Mouse (Mus musculus) testis, postnatal 14 days (tissue): ENCODE results near the gene Brms1.

ENCODE experiments used
- DNase-seq: peaks from one replicate; pipeline ENCODE4 v3.0.0; 2021; ENCODE audit warnings: low spot score

Brms1 gene

DNA sequence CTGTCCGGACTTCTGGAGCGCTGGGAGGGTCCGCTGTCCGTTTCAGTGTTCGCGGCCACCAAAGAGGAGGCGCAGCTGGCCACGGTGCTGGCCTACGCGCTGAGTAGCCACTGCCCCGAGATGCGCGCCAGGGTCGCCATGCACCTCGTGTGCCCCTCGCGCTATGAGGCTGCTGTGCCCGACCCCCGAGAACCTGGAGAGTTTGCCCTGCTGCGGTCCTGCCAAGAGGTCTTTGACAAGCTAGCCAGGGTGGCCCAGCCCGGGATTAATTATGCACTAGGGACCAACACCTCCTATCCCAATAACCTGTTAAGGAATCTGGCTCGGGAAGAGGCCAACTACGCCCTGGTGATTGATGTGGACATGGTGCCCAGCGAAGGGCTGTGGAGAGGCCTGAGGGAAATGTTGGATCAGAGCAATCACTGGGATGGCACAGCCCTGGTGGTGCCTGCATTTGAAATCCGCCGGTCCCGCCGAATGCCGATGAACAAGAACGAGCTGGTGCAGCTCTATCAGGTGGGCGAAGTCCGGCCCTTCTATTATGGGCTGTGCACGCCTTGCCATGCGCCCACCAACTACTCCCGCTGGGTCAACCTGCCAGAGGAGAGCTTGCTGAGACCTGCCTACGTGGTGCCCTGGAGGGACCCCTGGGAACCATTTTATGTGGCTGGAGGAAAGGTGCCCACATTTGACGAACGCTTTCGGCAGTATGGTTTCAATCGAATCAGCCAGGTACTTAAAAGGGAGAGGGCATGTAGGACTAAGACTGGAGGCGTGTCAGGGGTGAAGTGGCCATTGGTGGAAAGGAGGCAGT is 1.6 kb upstream of the Brms1 start:
- DNase-seq = no peak

- no peak for DNase-seq
These were observed 434 bp downstream of the Brms1 start for GRCm38 (mm10) chr19:5041588-5041987.

GRCm38 (mm10) chr19:5045531-5045930 is 4.4 kb downstream of the Brms1 start:
- DNase-seq = no peak

DNA sequence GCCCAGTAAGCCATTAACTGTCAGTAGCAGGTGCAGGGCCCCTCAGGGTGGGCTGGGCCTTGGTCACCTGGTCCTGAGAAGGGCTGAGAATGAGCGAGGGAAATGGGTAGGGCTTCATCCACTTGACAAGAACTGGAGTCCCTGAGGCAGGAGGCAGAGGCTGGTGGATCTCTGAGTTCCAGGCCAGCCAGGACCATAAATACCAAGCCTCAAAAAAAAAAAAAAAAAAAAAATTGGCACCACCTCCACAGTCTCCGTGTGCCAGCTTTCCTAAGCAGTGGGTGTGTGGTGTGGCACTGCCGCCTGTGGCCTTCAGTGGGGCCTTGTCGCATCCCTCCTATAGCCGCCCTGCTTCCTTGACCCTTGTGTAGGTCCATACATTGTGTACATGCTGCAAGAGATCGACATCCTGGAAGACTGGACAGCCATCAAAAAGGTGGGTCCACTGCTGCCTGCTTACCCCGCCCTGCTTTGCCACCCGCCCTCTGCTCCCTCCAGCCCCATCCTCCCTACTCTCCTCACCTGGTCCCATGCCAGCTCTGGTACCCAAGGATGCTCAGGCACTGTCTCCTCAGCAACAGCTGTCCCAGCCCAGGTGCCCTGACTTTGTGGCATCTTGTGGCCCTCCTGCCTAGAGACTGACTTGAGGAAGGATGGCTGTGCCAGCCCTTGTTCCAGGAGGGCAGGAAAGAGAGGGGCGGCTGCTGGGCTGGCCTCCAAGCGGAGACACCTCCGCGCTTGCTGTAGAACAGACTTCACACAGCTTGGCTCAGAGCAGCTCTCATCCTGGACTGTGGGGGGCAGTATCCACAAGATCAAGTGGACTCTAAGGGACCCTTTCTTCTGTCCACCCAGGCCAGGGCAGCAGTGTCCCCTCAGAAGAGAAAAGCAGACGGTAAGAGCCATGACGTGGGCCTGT is 7.2 kb downstream of the Brms1 start:
- DNase-seq = no peak

GRCm38 (mm10) chr19:5049325-5049724 is 8.2 kb downstream of the Brms1 start:
- no peak for DNase-seq

- DNase-seq = no peak
These were observed 9.1 kb downstream of the Brms1 start, which contains the start of gene Rin1 for GRCm38 (mm10) chr19:5050047-5050905. TSS of gene Rin1 (plus strand) at chr19:5050481.

- DNase-seq = no peak
These were observed 9.9 kb downstream of the Brms1 start for GRCm38 (mm10) chr19:5051031-5051430.

DNA sequence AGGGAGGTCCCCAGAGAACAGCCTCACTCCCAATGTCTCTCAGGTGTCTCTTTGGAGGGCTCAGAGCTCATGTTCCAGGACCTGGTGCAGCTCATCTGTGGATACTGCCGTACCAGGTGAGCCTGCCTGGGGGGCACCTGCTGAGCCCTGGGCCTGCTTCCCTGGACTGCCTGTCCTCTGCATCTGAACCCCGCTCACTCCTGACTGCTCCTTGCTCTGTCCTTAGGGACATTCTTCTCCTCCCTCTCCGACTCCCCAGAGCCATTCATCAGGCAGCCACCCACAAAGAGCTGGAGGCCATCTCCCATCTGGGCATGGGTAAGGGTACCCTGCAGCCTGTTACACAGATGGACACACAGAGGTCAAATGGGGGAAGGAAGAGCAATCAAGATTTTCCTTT is 10.4 kb downstream of the Brms1 start:
- no peak for DNase-seq

DNA sequence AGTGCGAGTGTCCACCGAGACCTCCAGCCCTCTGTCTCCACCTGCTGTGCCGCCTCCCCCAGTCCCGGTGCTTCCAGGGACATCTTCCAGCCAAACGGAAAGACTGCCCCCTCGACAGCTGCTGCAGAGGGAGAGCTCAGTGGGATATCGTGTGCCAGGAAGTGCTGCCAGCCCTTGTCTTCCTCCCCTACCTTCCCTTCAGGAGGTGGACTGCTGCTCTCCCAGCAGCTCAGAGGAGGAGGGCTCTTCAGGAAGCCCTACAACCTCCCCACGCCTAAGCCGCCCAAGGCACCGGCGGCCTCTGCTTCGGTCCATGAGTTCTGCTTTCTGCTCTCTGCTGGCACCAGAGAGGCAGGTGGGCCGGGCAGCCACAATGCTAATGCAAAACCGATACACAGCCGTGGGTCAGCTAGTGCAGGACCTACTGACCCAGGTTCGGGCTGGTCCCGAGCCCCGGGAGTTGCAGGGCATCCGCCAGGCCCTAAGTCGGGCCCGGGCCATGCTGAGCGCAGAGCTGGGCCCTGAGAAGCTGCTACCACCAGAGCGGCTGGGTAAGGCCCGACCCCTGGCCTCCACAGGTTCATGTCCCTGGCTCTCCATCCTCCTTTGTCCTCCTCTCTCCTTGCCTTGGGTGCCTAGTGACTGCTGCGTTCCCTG is 11.1 kb downstream of the Brms1 start:
- no peak for DNase-seq

- no peak for DNase-seq
These were observed 11.7 kb downstream of the Brms1 start for GRCm38 (mm10) chr19:5052853-5053252.

DNA sequence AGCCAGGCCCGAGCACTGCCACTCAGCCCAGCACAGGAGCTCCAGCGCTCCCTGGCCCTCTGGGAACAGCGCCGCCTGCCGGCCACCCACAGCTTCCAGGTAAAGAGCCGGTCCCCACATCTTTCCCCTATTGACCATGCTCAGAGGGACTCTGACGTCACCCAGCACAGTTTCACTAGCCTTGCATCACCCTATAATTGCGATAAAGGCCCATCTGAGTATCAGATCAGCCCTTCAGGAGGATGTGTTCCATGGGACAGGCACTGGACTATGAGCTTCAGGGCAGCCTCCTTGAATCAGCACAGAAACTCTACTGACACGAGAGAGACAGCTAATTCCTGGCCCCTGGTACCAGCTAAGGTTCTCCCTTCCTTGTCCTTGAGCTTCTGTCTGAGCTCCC is 12.8 kb downstream of the Brms1 start:
- DNase-seq = no peak

DNA sequence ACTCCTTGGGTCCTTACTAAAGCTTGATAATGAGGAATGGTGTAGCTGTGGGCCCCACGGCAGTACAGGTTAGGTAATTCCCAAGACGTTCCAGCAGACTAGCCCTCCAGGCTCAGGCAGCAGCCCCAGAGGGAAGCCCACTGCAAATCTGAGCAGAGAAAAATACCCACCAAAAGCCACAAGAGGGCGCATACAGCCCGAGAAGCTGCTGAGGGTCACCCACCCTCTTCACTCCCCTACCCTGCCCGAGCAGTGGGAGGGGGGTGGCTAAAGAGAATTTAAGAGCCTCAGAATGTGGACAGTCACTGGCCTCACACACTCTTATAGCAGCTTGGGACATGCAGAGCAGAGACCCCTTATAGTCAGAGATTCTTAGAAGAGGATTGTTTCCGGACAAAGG is 15.1 kb downstream of the Brms1 start:
- DNase-seq = no peak

DNA sequence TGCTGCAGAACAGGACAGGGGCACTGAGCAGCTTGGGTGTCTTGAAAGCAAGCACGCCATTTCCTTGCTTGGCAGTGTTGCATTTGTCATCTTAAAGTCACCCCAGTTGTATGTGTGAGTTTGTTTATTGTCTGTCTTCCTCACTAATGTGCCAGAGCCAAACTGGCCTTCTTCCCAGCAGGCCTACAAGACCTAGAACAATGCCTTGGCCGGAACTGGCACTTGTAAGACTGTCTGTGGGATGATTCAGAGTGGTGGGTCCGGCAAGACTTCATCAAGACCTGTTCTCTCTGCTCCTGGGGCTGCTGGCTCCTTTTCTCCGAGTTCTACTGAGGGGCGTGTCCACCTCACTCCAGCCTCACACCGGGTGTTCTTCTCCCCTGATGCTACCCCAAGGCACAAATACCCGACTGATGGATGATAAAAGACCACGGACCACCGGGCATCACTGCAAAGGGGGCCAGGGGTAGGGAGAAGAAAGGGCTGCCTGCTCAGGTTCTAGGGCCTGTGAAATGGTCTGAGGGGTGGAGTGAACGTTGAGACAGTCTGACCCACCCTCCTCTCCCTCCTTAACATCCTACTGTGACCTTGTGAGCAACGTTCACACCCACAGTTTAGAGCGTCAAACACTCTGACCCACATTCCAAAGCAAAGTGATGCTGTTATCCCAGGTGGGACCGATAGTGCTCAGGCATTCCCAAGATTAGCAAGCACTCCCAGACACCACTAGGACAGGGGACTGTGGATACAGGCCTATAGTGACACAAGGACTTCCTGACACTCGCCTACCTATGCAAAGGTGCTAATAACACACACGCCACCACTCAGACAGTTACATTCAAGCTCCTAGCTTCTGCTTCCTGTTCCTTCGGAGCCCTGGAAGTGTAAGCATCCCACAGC is 17.0 kb downstream of the Brms1 start:
- DNase-seq = no peak

DNA sequence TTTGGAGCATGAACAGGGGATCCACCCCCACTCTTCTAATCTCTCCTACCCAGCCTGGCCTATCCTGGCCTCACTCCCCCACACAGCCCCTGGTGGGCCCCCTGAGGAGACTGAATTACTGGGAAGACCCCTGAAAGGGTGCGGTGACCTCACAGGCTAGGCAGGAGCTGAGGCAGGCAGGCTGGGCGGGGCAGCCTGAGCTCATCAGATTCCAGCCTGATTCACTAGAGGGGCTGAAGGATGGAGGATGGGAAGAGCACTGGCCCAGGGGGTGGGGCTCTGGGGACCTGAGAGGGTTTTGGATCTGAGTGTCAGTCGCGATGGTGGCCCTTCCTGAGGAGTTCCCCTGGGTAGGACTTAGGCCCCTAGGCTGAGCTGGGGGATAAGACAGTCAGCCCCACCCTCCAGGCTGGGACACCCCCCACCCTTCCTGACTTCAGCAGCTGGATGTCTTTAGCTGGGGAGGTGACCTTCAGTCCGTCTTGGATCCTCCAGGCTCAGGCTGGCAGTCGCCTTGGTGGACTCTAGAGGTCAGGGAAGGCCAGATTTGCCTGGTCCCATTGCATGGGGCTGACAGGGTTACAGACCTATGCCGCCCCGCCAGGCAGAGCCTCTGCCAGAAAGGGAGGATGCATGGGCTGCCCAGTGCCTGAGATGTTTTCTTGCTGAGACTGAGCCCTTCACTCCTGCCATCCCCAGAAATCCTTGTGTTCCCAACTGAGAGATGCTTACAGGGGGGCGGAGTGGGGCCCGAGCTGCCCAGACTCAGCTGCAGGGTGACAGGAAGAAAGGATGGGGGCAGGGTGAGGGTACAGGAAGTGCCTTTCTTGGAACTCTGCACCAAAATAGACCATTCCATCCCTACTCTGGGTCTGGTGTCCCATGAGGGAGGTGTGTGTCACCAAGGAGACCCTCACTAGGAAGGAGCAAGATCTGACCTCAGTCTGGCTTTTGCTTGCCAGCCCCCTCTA is 17.9 kb downstream of the Brms1 start:
- DNase-seq = no peak

GRCm38 (mm10) chr19:5060365-5061330 is 19.5 kb downstream of the Brms1 start:
- no peak for DNase-seq

DNA sequence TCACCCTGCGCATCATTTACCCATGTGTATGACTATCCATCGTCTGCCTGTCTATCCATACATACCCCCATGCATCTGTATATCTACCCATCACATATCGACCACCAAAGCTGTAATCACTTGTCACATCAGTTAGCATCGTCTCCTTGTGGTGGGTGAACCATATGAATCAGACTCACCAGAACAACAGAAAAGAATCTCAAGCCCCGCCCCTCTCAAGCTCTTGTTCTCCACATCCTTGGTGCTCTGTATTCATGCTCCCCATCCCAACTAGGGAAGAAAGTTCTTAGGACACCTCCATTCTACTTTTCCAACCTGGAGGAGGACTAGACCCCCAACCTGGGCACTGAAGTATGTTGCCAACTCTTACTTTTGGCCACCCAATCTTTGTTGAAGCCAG is 20.9 kb downstream of the Brms1 start:
- no peak for DNase-seq

- no peak for DNase-seq
These were observed 21.3 kb downstream of the Brms1 start for GRCm38 (mm10) chr19:5062446-5062845.

- no peak for DNase-seq
These were observed 23.9 kb downstream of the Brms1 start for GRCm38 (mm10) chr19:5065104-5065503.
